Mouse (Mus musculus) urinary bladder, postnatal 25 days (tissue): ENCODE measurements around the gene Dusp13.

Source experiments
- DNase-seq: peaks from one replicate; pipeline ENCODE4 v3.0.0; 2022; ENCODE audit warnings: low spot score

The Dusp13 gene

GRCm38 (mm10) chr14:21703255-21703654 lies 47.7 kb downstream of the Dusp13 start:
- DNase-seq: no peak

DNA sequence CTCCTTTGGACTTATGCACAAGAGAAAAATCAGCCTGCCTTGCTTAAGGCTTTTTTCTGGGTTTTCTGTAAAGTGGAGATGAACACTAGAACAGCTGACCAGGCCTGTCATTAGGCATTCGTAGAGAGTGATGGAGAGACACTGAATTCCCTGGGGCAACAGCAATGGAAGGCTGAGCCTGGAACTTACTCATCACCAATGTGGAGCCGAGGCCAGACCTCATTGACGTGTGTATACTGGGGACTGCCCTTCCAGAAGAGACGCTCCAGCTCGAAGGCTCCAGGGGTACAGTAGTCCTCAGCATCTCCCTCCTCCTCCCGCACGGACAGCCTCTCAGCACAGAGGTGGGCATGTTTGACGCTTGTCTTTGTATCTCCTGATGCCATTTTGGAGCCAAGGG lies 48.3 kb downstream of the Dusp13 start:
- no peak for DNase-seq

DNA sequence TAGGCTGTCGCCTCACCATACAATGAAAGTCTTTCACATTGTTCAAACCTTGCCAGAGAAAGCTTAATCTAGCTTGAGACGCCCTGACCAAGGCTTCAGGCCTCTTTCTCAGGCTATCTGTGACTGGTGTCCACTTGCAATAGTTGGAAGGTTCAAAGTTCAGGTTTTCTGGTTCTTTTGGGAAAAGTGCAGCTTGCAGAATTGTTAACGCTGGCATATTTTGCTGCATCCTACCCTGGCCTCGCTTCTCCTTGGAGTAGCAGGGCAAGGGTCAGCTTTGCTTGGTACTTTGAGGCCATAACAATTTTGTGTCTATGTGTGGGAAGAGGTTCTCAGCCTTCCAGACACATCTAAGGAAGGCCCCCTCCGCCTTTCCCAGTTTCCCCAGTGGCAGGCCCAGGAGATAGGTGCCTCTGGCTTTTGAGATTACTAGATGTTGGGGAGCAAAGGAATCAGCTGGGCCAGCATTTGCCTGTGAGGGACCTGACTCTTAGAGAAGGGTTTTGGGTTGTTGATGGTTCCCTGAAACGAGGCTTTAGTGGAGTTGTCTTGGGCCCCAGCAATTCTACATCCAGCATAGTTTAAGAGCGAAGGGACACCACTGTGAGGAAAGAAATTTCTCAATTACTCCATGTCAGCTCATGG lies 54.7 kb downstream of the Dusp13 start:
- no peak for DNase-seq

GRCm38 (mm10) chr14:21695020-21695419 lies 56.0 kb downstream of the Dusp13 start:
- DNase-seq: no peak

DNA sequence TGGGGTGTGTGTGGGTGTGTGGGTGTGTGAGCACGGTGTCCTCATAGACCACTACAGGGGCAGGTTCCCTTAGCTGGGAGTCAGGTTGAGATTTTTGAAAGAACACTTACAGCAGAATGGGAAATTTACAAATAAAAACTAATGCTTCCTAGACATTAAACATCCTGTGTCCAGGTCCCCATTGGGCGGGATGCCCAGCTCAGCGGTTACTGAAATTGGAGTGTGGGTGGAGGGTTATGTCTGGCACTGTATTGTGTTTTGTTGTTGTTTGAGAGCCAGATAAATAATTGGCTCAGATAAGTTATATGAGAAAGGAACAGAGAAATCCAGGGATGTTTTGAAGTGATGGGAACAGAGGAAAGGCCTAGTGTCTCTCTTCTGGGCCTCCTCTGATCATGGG lies 59.9 kb downstream of the Dusp13 start:
- DNase-seq: no peak

DNA sequence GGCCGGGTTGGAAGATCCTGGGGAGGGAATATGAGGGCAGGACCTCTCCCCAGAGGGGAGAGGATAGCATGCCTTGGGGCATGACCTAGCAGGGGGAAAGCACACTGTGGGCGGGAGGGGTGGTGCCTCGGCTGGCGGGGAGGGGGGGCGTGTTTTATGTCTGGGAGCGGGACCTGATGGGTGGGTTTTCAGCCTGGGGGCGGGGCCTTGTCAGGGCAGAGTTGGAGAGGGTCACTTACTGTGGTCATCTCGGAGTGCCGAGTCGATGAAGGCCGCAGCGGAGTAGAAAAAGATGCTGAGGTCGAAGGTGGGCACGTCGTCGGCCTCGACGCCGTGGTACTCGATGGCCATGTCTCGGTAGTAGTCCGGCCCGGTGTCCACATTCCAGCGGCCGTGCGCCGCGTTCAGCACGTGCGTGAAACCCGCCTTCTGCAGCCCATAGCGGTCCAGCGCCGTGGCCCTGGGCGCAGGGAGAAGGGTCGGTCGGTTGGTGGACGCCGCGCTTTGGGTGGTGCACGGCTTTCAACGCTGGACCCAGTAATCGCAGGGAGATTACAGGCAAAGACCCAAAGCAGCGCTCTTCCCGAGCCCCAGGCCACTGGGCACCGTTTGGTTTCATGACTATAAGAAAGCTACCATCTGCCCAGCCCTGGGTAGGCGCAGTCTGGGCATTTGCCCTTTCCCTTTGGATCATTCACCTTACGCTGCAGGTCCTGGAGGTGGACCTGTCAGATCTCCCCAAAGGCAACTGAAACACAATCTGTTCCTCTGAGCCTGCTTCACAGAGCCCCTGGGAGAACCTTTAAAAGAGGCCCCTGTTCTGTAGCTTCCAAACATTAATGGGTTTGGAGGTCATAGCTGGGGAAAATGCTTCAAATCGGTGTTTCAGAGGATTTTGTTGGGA lies 64.4 kb downstream of the Dusp13 start:
- DNase-seq: no peak

DNA sequence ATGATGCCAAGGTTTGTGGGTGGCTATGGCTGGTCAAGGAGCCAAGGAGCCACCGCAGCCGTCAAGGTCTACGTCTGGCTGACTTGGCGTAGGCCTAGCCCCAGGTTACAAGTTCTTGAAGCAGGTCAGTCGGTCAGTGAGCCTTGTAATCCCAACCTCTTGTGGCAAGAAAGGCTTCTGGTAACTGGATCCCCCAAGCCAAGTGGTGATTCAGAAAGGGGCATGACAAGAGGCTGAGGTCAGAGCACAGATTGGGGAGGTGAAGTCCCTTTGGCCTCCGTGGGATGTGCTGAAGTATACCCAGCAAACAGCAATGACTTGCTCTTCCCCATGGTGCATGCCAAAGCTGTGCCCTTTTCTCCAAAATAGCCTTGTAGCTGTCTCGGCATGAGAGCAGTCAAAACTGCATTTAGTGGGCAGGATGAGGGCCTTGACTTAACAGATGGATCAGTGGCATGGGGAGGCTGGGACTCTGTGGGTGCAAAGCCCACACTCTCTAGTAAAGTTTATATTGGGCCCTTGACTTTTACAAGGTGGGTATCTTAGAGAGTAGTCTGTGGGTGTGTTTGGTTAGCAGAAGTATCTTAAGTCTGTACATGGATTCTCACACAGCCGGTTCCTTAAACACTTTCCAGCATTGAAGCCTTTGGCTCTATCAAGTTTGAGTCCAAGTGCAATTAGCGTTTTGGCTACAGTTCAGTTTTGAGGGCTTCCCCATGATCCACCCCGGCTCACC lies 65.4 kb downstream of the Dusp13 start:
- no peak for DNase-seq

GRCm38 (mm10) chr14:21683834-21684233 lies 67.1 kb downstream of the Dusp13 start:
- no peak for DNase-seq
